Mouse (Mus musculus) heart, embryonic 16.5 days (tissue): ENCODE measurements at regions not wholly inside any gene's neighbourhood (a gene's known extent, or its start where the extent isn't known, plus 50 kb on each side); places are given as distances from the start of the nearest gene placed in this dataset.

Experiments
- ATAC-seq: fragments of 200-750 bp; cut with Nextera tagmentation; replicated peaks from 2 replicates; pipeline ENCODE4 v1.8.0; 2017; ENCODE audit warnings: moderate number of reproducible peaks; ENCODE audit not compliant: insufficient read depth, low FRiP score; ENCODE audit errors: extremely low read depth
- H3K27ac ChIP-seq: fragments of 300-500 bp; sonication (generic); 2 replicates; pipeline ENCODE4 v1.5.1; 2014; ENCODE audit warnings: mild to moderate bottlenecking, low read length, control low read depth, moderate library complexity
- H3K27me3 ChIP-seq: fragments of 300-500 bp; sonication (generic); 2 replicates; pipeline ENCODE4 v1.6.1; 2014; ENCODE audit warnings: low read length, mixed read lengths; ENCODE audit not compliant: control insufficient read depth, insufficient read depth
- H3K36me3 ChIP-seq: fragments of 300-500 bp; sonication (generic); 2 replicates; pipeline ENCODE4 v1.6.1; 2014; ENCODE audit not compliant: control insufficient read depth, insufficient read depth
- H3K4me1 ChIP-seq: fragments of 300-500 bp; sonication (generic); 2 replicates; pipeline ENCODE4 v1.6.1; 2014; ENCODE audit warnings: low read length, mixed read lengths; ENCODE audit not compliant: control insufficient read depth, insufficient read depth
- H3K4me2 ChIP-seq: fragments of 300-500 bp; sonication (generic); 2 replicates; pipeline ENCODE4 v1.6.1; 2014; ENCODE audit warnings: low read depth, mild to moderate bottlenecking, control low read depth, low read length
- H3K4me3 ChIP-seq: fragments of 300-500 bp; sonication (generic); 2 replicates; pipeline ENCODE4 v1.5.1; 2014; ENCODE audit warnings: mild to moderate bottlenecking, control low read depth, low read length
- H3K9ac ChIP-seq: fragments of 300-500 bp; sonication (generic); 2 replicates; pipeline ENCODE4 v1.6.1; 2014; ENCODE audit warnings: low read length, control low read depth
- H3K9me3 ChIP-seq: fragments of 300-500 bp; sonication (generic); replicated peaks from 2 replicates; pipeline ENCODE4 v1.6.1; 2016; ENCODE audit warnings: low read length; ENCODE audit not compliant: control insufficient read depth
- WGBS: fragments of 180-500 bp; shearing (Covaris S2); extraction: QIAGEN DNeasy Blood & Tissue Kit; methylation state at CpG from one replicate; pipeline ENCODE4 v1.1.7; 2014; 5-methylcytosine and 5-hydroxymethylcytosine counted together

DNA sequence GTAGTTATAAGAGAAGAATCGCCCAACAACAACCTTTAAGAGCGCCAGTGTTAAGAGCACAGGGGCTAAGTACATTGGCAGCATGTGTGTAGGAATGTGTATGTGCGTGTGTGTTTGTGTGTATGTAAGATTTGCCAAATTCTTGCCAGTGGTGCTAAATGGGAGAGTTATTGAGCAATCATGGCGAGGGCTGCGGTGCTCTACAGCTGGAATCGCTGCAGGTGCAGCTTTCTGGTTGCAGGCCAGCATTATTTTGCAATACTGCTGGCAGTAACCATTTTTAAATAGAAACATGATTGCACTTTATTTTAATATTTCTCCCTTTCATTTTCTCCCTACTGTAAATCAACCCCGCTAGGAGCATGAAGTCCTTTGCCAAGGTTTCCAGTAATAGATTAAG lies 313.2 kb downstream of the Rnf144b start:
- no peaks in the 10 kb centered on the region for H3K9me3 ChIP-seq
- 84% methylated on average over 7 of the region's 7 CpGs for WGBS
- H3K4me1 ChIP-seq, result no peaks in the 10 kb centered on the region
- no peak for ATAC-seq
- H3K27me3 ChIP-seq, result no peaks in the 10 kb centered on the region
- no peak overlapping the region for H3K4me3 ChIP-seq
- H3K9ac ChIP-seq, result no peak overlapping the region
- no peak overlapping the region for H3K4me2 ChIP-seq
- no peak overlapping the region for H3K27ac ChIP-seq
- no peaks in the 10 kb centered on the region for H3K36me3 ChIP-seq

- Histone ChIP-seq H3K4me3 (no peak overlapping the region), H3K27ac (no peak overlapping the region), H3K27me3 (no peaks in the 10 kb centered on the region), H3K9me3 (no peaks in the 10 kb centered on the region), H3K9ac (no peak overlapping the region), H3K36me3 (no peaks in the 10 kb centered on the region), H3K4me1 (no peaks in the 10 kb centered on the region), H3K4me2 (no peak overlapping the region)
- 78% methylated on average over 3 of the region's 3 CpGs for WGBS
- ATAC-seq, result no peak
Observed at GRCm38 (mm10) chr13:47444876-47445275, 322.4 kb downstream of the Rnf144b start.

DNA sequence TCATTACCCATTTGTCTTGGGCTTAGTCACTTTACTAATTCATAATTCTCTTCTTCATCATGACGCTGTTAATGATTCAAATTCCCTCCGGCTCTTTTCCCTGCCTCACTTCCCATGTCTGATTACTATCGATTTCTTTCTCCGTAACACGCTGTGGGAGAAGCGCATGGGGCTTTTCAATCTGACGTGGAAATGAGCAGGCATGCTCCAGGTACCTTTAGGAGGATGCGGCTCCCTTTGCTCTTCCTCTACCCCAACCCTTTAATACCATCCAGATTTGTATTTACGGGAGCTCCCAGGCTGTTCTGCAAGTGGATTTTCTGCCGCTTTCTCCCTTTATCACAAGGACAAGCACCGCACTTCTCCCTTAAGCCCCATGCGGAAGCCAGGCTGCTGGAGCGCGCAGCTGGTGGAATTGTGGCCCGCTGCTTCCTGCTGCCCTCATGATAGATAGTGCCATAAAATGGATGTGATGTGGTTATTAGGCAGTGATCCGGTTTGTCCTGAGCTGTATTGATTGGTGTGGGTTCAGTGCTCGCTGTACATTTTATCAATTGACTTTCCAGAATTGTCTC lies 329.8 kb downstream of the Rnf144b start:
- no peak for ATAC-seq
- Histone ChIP-seq H3K9ac (no peak overlapping the region), H3K4me3 (no peak overlapping the region), H3K27ac (no peak overlapping the region), H3K4me2 (no peak overlapping the region), H3K36me3 (no peaks in the 10 kb centered on the region), H3K27me3 (no peaks in the 10 kb centered on the region), H3K4me1 (no peaks in the 10 kb centered on the region), H3K9me3 (no peaks in the 10 kb centered on the region; the same call in 1 of the 2 replicates)
- WGBS, result 80% methylated on average over 17 of the region's 17 CpGs

DNA sequence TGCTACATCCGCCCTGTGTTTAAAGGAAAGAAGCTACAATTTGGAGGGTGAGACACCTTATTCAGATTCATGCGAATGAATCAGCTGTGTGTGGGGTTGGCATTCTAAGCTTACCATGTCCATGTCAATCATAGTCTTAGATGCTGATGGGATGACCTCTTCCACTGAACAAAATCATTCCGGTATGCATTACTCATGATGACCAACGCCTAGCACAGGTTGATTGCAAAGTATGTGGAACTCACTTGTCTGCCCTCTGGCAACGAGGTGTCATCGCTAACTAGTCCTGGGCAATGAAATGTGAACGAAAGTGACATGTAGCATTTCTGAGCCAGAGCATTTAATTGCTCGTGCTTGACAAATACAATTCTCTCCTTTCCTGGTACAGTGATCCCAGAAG lies 339.7 kb downstream of the Rnf144b start:
- ATAC-seq, result no peak
- no peaks in the 10 kb centered on the region for H3K36me3 ChIP-seq
- H3K9ac ChIP-seq, result no peak overlapping the region
- H3K27ac ChIP-seq, result no peak overlapping the region
- no peaks in the 10 kb centered on the region for H3K9me3 ChIP-seq
- no peak overlapping the region for H3K4me2 ChIP-seq
- no peaks in the 10 kb centered on the region for H3K27me3 ChIP-seq
- WGBS, result 87% methylated on average over 8 of the region's 8 CpGs
- no peak overlapping the region for H3K4me3 ChIP-seq
- H3K4me1 ChIP-seq, result no peaks in the 10 kb centered on the region

DNA sequence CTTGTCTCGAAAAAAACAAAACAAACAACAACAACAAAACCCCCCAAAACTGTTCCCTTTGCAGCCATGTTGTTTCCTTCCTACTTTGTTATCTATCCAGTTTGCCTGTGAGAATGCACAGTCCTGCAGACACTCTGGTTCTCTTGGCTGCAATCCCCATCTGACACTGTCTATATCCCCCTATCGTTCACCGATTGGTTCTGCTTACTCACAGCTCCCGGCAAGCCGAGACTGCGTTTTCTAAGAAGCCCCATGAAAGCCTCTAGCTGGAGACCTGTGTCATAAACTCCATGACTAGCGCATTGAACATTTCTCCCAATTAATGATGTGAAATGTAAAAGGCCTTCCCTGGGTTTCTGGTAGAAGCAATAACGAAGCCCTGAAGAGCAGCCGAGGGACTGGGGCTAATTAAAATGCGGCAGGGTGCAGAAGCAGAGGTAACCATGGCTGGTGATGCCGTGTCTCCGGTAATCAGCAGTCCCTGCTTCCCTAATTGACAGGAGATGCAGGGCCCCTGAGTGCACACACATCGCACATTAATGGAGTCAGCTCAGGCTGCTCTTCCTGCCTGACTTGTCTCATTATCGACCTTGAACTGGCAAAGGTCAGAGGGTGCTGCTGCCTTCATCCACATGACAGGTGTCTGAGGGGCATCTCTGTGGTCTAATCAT lies 349.2 kb downstream of the Rnf144b start:
- no peak for ATAC-seq
- no peak overlapping the region for H3K9ac ChIP-seq
- no peak overlapping the region for H3K4me2 ChIP-seq
- H3K36me3 ChIP-seq, result no peaks in the 10 kb centered on the region
- WGBS, result 74% methylated on average over 14 of the region's 14 CpGs
- H3K27me3 ChIP-seq, result no peaks in the 10 kb centered on the region
- no peaks in the 10 kb centered on the region for H3K9me3 ChIP-seq
- H3K4me3 ChIP-seq, result no peak overlapping the region
- H3K4me1 ChIP-seq, result no peaks in the 10 kb centered on the region
- H3K27ac ChIP-seq, result no peak overlapping the region

- H3K4me1 ChIP-seq, result no peaks in the 10 kb centered on the region
- 70% methylated on average over 10 of the region's 10 CpGs for WGBS
- H3K9ac ChIP-seq, result no peak overlapping the region
- no peaks in the 10 kb centered on the region for H3K9me3 ChIP-seq
- no peak for ATAC-seq
- no peak overlapping the region for H3K27ac ChIP-seq
- no peaks in the 10 kb centered on the region for H3K36me3 ChIP-seq
- no peak overlapping the region for H3K4me3 ChIP-seq
- H3K4me2 ChIP-seq, result no peak overlapping the region
- no peaks in the 10 kb centered on the region for H3K27me3 ChIP-seq
Observed at GRCm38 (mm10) chr13:47480159-47480558, 357.7 kb downstream of the Rnf144b start.

DNA sequence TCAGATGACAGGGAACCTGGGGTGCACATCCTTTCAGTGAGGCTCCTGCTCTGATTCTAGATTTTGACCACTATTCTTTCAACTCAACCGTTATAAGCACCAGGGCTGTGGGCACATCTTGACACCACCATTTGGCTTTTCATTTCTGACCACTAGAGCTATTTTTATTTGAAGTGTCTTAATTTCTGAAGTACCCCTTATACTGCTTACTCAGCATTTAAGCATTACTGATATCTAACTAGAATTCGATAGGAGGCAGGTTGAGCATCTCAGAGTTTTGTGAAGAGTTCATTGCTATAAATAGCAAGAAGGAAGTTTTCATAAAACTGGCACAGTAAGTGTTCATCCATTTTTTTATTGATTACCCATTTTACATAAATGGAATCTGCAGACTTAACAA lies 362.4 kb downstream of the Rnf144b start:
- H3K9me3 ChIP-seq, result no peaks in the 10 kb centered on the region
- no peak overlapping the region for H3K4me3 ChIP-seq
- no peak for ATAC-seq
- 69% methylated on average over 2 of the region's 2 CpGs for WGBS
- no peaks in the 10 kb centered on the region for H3K27me3 ChIP-seq
- no peaks in the 10 kb centered on the region for H3K36me3 ChIP-seq
- no peak overlapping the region for H3K27ac ChIP-seq
- no peaks in the 10 kb centered on the region for H3K4me1 ChIP-seq
- H3K4me2 ChIP-seq, result no peak overlapping the region
- H3K9ac ChIP-seq, result no peak overlapping the region

DNA sequence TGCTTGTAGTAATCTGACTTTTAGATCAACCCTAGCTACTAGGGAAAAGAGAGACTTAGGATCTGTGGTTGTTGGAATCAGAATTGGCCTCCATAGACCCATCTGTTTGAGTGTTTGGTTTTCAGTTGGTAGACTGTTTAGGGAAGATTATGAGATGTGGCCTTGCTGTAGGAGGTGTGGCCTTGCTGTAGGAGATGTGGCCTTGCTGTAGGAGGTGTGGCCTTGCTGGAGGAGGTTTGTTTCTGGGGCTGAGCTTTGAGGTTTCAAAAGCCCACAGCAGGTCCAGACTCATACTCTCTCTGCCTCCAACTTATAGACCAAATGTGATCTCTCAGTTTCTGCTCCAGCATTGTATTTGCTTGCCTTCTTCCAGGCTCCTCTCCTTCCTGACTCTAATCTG lies 363.7 kb downstream of the Rnf144b start:
- Histone ChIP-seq H3K9ac (no peak overlapping the region), H3K36me3 (no peaks in the 10 kb centered on the region), H3K4me3 (no peak overlapping the region), H3K9me3 (no peaks in the 10 kb centered on the region), H3K27ac (no peak overlapping the region), H3K27me3 (no peaks in the 10 kb centered on the region), H3K4me2 (no peak overlapping the region), H3K4me1 (no peaks in the 10 kb centered on the region)
- no peak for ATAC-seq

DNA sequence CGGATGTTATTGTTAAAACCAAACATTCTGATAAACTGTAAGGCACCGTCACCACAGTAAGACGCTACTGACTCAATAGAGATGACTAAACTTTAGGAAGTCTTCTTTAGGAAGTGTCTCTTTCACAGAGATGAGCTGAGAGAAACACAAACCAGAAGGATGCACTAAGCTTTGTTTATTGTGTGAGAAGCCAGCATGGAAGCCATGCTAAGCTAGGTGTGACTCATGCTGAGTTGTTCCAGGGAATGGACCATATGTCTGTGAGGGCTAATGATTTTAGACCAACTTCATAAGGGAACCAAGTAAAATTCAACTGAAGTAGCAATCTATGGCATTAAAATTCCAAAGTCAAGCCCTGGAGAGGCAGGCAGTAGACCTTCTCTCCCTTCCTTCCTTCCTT lies 364.2 kb downstream of the Rnf144b start:
- Histone ChIP-seq H3K27me3 (no peaks in the 10 kb centered on the region), H3K4me2 (no peak overlapping the region), H3K9me3 (no peaks in the 10 kb centered on the region), H3K4me3 (no peak overlapping the region), H3K9ac (no peak overlapping the region), H3K36me3 (no peaks in the 10 kb centered on the region), H3K4me1 (no peaks in the 10 kb centered on the region), H3K27ac (no peak overlapping the region)
- 78% methylated on average over 3 of the region's 3 CpGs for WGBS
- no peak for ATAC-seq
